Mouse (Mus musculus): ENCODE results near the gene Trim25. TPM values are rescaled to one million over a fixed set of nuclear protein-coding genes. Genes with fewer than 3 reads are reported as not detected.
A peak's percentile ranks its signal among the peaks of the same experiment; 100 is the strongest.

Trim25 gene
- polyA plus RNA-seq, 1 experiment from 2014 or later: 2.3 TPM

- Histone ChIP-seq H3K36me3 (replicated peaks) (no peaks in the 10 kb centered on the region), H3K4me1 (peaks cover 28% of the 10 kb centered on the region), H3K4me2 (peak overlapping the region; percentile 95), H3K9me3 (no peaks in the 10 kb centered on the region), H3K27ac (peak overlapping the region; percentile 37), H3K4me3 (replicated peaks) (peak overlapping the region; percentile 66), H3K9ac (peak overlapping the region; percentile 68), H3K27me3 (no peaks in the 10 kb centered on the region)
- WGBS: under 1% methylated on average over 33 of the region's 33 CpGs
- ATAC-seq (ENCODE audit: low FRiP score): peak; percentile 78
Measured at GRCm38 (mm10) chr11:89059919-89060422, 60.8 kb downstream of the Trim25 start.

GRCm38 (mm10) chr11:89060423-89061089, 61.4 kb downstream of the Trim25 start:
- H3K4me1 ChIP-seq: peaks cover 28% of the 10 kb centered on the region
- ATAC-seq (ENCODE audit: low FRiP score): peak; percentile 96
- H3K27me3 ChIP-seq: no peaks in the 10 kb centered on the region
- peak overlapping the region; percentile 95 for H3K4me2 ChIP-seq
- H3K36me3 ChIP-seq (replicated peaks): no peaks in the 10 kb centered on the region
- peak overlapping the region; percentile 66 for H3K4me3 ChIP-seq (replicated peaks)
- under 1% methylated on average over 62 of the region's 63 CpGs for WGBS
- peak overlapping the region; percentile 37 for H3K27ac ChIP-seq
- peak overlapping the region; percentile 68 for H3K9ac ChIP-seq
- no peaks in the 10 kb centered on the region for H3K9me3 ChIP-seq

GRCm38 (mm10) chr11:89061362-89061761, 62.2 kb downstream of the Trim25 start:
- Histone ChIP-seq H3K9ac (no peak overlapping the region), H3K4me1 (peaks cover 28% of the 10 kb centered on the region), H3K4me2 (no peak overlapping the region), H3K27me3 (no peaks in the 10 kb centered on the region), H3K9me3 (no peaks in the 10 kb centered on the region), H3K4me3 (replicated peaks) (no peak overlapping the region), H3K36me3 (replicated peaks) (no peaks in the 10 kb centered on the region), H3K27ac (no peak overlapping the region)
- 89% methylated on average over 7 of the region's 7 CpGs for WGBS
- no peak for ATAC-seq (ENCODE audit: low FRiP score)

- H3K4me2 ChIP-seq: no peak overlapping the region
- no peak overlapping the region for H3K4me3 ChIP-seq (replicated peaks)
- 83% methylated on average over 6 of the region's 6 CpGs for WGBS
- H3K36me3 ChIP-seq (replicated peaks): no peaks in the 10 kb centered on the region
- ATAC-seq (ENCODE audit: low FRiP score): no peak
- peaks cover 11% of the 10 kb centered on the region for H3K4me1 ChIP-seq
- H3K9ac ChIP-seq: no peak overlapping the region
- no peaks in the 10 kb centered on the region for H3K9me3 ChIP-seq
- no peak overlapping the region for H3K27ac ChIP-seq
- H3K27me3 ChIP-seq: no peaks in the 10 kb centered on the region
Measured at GRCm38 (mm10) chr11:89064312-89064711, 65.1 kb downstream of the Trim25 start.

GRCm38 (mm10) chr11:89065297-89065696, 66.1 kb downstream of the Trim25 start:
- Histone ChIP-seq H3K27me3 (no peaks in the 10 kb centered on the region), H3K27ac (no peak overlapping the region), H3K36me3 (replicated peaks) (no peaks in the 10 kb centered on the region), H3K9me3 (no peaks in the 10 kb centered on the region), H3K4me1 (peaks cover 3% of the 10 kb centered on the region; the same call in 1 of the 2 replicates), H3K9ac (no peak overlapping the region), H3K4me2 (no peak overlapping the region), H3K4me3 (replicated peaks) (no peak overlapping the region)
- ATAC-seq (ENCODE audit: low FRiP score): no peak
- 97% methylated on average over 3 of the region's 3 CpGs for WGBS

GRCm38 (mm10) chr11:89066126-89066525, 67.0 kb downstream of the Trim25 start:
- H3K9me3 ChIP-seq: no peaks in the 10 kb centered on the region
- no peak overlapping the region for H3K9ac ChIP-seq
- H3K27ac ChIP-seq: no peak overlapping the region
- no peaks in the 10 kb centered on the region for H3K27me3 ChIP-seq
- H3K36me3 ChIP-seq (replicated peaks): no peaks in the 10 kb centered on the region
- 82% methylated on average over 6 of the region's 6 CpGs for WGBS
- no peak overlapping the region for H3K4me2 ChIP-seq
- ATAC-seq (ENCODE audit: low FRiP score): no peak
- H3K4me3 ChIP-seq (replicated peaks): no peak overlapping the region
- H3K4me1 ChIP-seq: no peaks in the 10 kb centered on the region

GRCm38 (mm10) chr11:89066750-89067149, 67.6 kb downstream of the Trim25 start, which contains the start of gene Dgke:
Dgke (minus strand) TSS chr11:89066850.
- Histone ChIP-seq H3K4me3 (replicated peaks) (no peak within 1 kb of the TSS), H3K4me1 (no peaks in the 10 kb centered on the region), H3K9me3 (no peaks in the 10 kb centered on the region), H3K27me3 (no peaks in the 10 kb centered on the region), H3K9ac (no peak within 1 kb of the TSS), H3K27ac (no peak within 1 kb of the TSS), H3K4me2 (no peak within 1 kb of the TSS), H3K36me3 (replicated peaks) (no peaks in the 10 kb centered on the region)
- 100% methylated on average over 1 of the region's 1 CpGs for WGBS
- no peak for ATAC-seq (ENCODE audit: low FRiP score)

GRCm38 (mm10) chr11:89067301-89067822, 68.2 kb downstream of the Trim25 start:
- no peak overlapping the region for H3K4me3 ChIP-seq (replicated peaks)
- WGBS: 74% methylated on average over 6 of the region's 6 CpGs
- no peak for ATAC-seq (ENCODE audit: low FRiP score)
- H3K4me1 ChIP-seq: no peaks in the 10 kb centered on the region
- no peaks in the 10 kb centered on the region for H3K27me3 ChIP-seq
- no peaks in the 10 kb centered on the region for H3K9me3 ChIP-seq
- no peak overlapping the region for H3K4me2 ChIP-seq
- H3K9ac ChIP-seq: no peak overlapping the region
- H3K36me3 ChIP-seq (replicated peaks): no peaks in the 10 kb centered on the region
- no peak overlapping the region for H3K27ac ChIP-seq

- Histone ChIP-seq H3K4me3 (replicated peaks) (no peak overlapping the region), H3K9ac (no peak overlapping the region), H3K27ac (no peak overlapping the region), H3K4me2 (no peak overlapping the region), H3K9me3 (no peaks in the 10 kb centered on the region), H3K4me1 (no peaks in the 10 kb centered on the region), H3K36me3 (replicated peaks) (no peaks in the 10 kb centered on the region), H3K27me3 (no peaks in the 10 kb centered on the region)
- 72% methylated on average over 11 of the region's 11 CpGs for WGBS
- ATAC-seq (ENCODE audit: low FRiP score): no peak
Measured at GRCm38 (mm10) chr11:89067871-89068490, 68.8 kb downstream of the Trim25 start.

- H3K27ac ChIP-seq: no peak overlapping the region
- no peak overlapping the region for H3K9ac ChIP-seq
- no peaks in the 10 kb centered on the region for H3K27me3 ChIP-seq
- 95% methylated on average over 14 of the region's 14 CpGs for WGBS
- no peaks in the 10 kb centered on the region for H3K36me3 ChIP-seq (replicated peaks)
- no peak overlapping the region for H3K4me2 ChIP-seq
- H3K9me3 ChIP-seq: no peaks in the 10 kb centered on the region
- no peak overlapping the region for H3K4me3 ChIP-seq (replicated peaks)
- no peak for ATAC-seq (ENCODE audit: low FRiP score)
- no peaks in the 10 kb centered on the region for H3K4me1 ChIP-seq
Measured at GRCm38 (mm10) chr11:89068649-89069048, 69.5 kb downstream of the Trim25 start.

- Histone ChIP-seq H3K9ac (no peak overlapping the region), H3K27me3 (no peaks in the 10 kb centered on the region), H3K4me2 (no peak overlapping the region), H3K27ac (no peak overlapping the region), H3K36me3 (replicated peaks) (no peaks in the 10 kb centered on the region), H3K4me1 (0 out of 2 replicates have a peak, but pooled peaks cover under 1% of the 10 kb centered on the region), H3K4me3 (replicated peaks) (no peak overlapping the region), H3K9me3 (no peaks in the 10 kb centered on the region)
- no peak for ATAC-seq (ENCODE audit: low FRiP score)
- 26% methylated on average over 6 of the region's 6 CpGs for WGBS
Measured at GRCm38 (mm10) chr11:89069303-89069702, 70.1 kb downstream of the Trim25 start.
